ENCODE assay signal across 12 mouse cellular contexts in genomic region chr2:36256931-36257330, GRCm38 (mm10). TPM values are rescaled to one million over a fixed set of nuclear protein-coding genes. Genes with fewer than 3 reads are reported as not detected.
DNase-seq lines count a peak whose midpoint lies in the region.
"Had no signal": no experiment of that assay in that cellular context is flagged by ENCODE, and none has a peak within 500 bp of the region (broad histone marks: within the 10 kb centered on the region; RNA-seq: fewer than 3 reads in every experiment).

No protein-coding gene starts in this region.

- DNase-seq in cerebellum, postnatal 14 days: peak; percentile 45 to 59
- no peak for DNase-seq in cerebellum, postnatal 25 days
- peak; percentile 30 for DNase-seq in left cerebral cortex, postnatal 4 days
- no peak for DNase-seq in left cerebral cortex, adult 8-10 months (ENCODE audit: low spot score in 2 of 2)
- DNase-seq in brain, adult 2 months (ENCODE audit: low read depth, low spot score): peak; percentile 20
- no peak for DNase-seq in thymus, postnatal 10 days (ENCODE audit: low spot score in 2 of 2)
- DNase-seq: adrenal gland, adult 2 months; adrenal gland, postnatal 10 days; adrenal gland, postnatal 25 days; cerebellum, adult 11-12 months; cerebellum, adult 9-10 months; forebrain, postnatal 0 days had no signal

- intact Hi-C loops in left cerebral cortex, postnatal 4 days (cut with DNase I): no loop called here

RNA-seq across cellular contexts. Expression of gene Ptgs1, which starts 26.7 kb away (rescaled TPM):
- 1 to 10 TPM; 5.5 to 7.1 TPM for total RNA-seq in left cerebral cortex, postnatal 4 days (2021)
- 10 to 100 TPM; 23.9 to 31.0 (median 27.8) TPM for total RNA-seq in left cerebral cortex, adult 8-10 months (2022)

Comparison
In these comparisons a context has a peak if more than half of its experiments do, and no peak if none do; other contexts are left out.
1. DNase-seq: peak in cerebellum, postnatal 14 days (2 of 2), left cerebral cortex, postnatal 4 days (single experiment) and brain, adult 2 months (single experiment); none in cerebellum, postnatal 25 days (0 of 2), left cerebral cortex, adult 8-10 months (0 of 2) and thymus, postnatal 10 days (0 of 2).